Mouse (Mus musculus): Measurements from ENCODE around the gene Atg16l2.

DNA sequence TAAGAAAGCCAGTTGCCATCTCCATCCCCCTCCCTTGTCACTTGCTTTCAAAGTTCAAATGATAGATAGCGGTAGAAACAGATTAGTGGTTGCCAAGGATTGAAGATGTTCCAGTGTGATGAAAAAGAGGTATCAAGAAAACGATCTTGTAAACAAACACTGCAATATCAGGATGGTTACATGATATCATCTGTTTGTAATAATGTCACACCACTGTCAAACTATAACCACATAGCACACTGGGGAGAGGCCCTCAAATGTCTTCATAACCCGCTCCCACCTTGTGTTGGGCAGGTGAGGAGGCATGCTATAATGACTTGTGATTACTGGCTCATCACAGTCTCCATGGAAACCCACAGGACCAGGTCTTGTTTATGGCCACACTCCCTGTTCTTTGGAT is 3.7 kb downstream of the Atg16l2 start:
- no peak for TF ChIP-seq CTCF (conservative IDR thresholded peaks at IDR 0.05; ENCODE audit: low read length)
- TF ChIP-seq NANOG (IDR thresholded peaks at IDR 0.05; ENCODE audit: borderline replicate concordance, low read length), result no peak
